Mouse (Mus musculus): Measurements from ENCODE around the gene Aanat. TPM values are rescaled to one million over a fixed set of nuclear protein-coding genes. Genes with fewer than 3 reads are reported as not detected.

Aanat gene
- not detected in 2 replicates for total RNA-seq (2014; rRNA removed)
- not detected in 2 replicates for polyA plus RNA-seq (2012; rRNA removed)

DNA sequence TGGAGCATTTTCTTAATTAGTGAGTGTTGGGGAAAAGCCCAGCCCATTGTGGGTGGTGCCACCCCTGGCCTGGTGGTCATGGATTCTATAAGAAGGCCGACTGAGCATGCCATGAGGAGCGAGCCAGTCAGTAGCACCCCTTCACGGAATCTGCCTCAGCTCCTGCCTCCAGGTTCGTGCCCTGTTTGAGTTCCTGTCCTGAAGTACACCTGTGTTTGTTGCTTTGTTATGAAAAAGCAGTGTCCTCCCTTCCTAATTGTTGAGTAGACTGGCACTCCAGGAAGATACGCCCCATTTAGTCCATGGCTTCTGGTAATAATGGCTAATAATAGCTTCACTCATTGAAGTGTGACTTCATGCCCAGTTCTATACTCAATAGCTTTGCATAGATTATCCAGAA lies at the start of gene Aanat:
Aanat (plus strand) TSS at position 123 of the 400 bp plus-strand sequence.
- no peak for TF ChIP-seq CTCF (IDR thresholded peaks at IDR 0.05; ENCODE audit: low read depth, low read length)
- TF ChIP-seq POLR2A (IDR thresholded peaks at IDR 0.05; ENCODE audit: extremely low read depth, insufficient read depth, low read length) = no peak
- no peaks in the 10 kb centered on the region for H3K36me3 ChIP-seq (ENCODE audit: control insufficient read depth, insufficient read depth, low read length)
- H3K4me3 ChIP-seq (ENCODE audit: insufficient read depth, low read depth, low read length) = no peak within 1 kb of the TSS
- H3K79me2 ChIP-seq (ENCODE audit: control insufficient read depth, insufficient read depth, low read length) = no peaks in the 10 kb centered on the region
- H3K4me1 ChIP-seq (ENCODE audit: control insufficient read depth, insufficient read depth, low read length) = no peaks in the 10 kb centered on the region
- no peak within 1 kb of the TSS for H3K27ac ChIP-seq (replicated peaks; ENCODE audit: insufficient read depth, low read depth, low read length)
- WGBS = 71% methylated on average over 5 of the region's 5 CpGs
- no peak within 1 kb of the TSS for H3K9ac ChIP-seq (ENCODE audit: low read depth, low read length)
- no peak for DNase-seq (ENCODE audit: extremely low read depth, low read depth, low spot score)
- no peaks in the 10 kb centered on the region for H3K27me3 ChIP-seq (ENCODE audit: control insufficient read depth, insufficient read depth, low read length)

DNA sequence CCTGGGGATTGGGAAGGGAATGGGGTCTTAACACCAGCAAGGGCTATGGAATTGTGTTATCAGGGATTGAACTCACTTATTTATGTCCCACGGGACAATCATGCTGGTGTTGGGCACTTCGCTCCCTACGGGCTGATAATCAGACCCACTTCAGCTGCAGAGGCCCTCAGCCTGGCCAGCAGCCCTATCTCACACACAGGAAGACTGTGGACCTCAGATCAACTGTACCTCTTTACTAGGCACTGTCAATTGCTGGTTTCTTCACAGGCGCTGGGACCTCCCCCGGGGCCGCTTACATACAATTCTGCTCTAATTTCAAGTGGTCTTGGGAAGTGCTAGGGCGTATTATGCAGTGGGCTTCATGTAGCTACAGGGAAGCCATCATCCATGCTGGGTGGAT lies 49.5 kb upstream of the Aanat start:
- no peak for TF ChIP-seq CTCF (IDR thresholded peaks at IDR 0.05; ENCODE audit: low read depth, low read length)
- TF ChIP-seq POLR2A (IDR thresholded peaks at IDR 0.05; ENCODE audit: extremely low read depth, insufficient read depth, low read length) = no peak
- Histone ChIP-seq H3K4me1 (ENCODE audit: control insufficient read depth, insufficient read depth, low read length) (no peaks in the 10 kb centered on the region), H3K27ac (replicated peaks; ENCODE audit: insufficient read depth, low read depth, low read length) (no peak overlapping the region), H3K36me3 (ENCODE audit: control insufficient read depth, insufficient read depth, low read length) (no peaks in the 10 kb centered on the region), H3K27me3 (ENCODE audit: control insufficient read depth, insufficient read depth, low read length) (peaks cover 14% of the 10 kb centered on the region), H3K4me3 (ENCODE audit: insufficient read depth, low read depth, low read length) (no peak overlapping the region), H3K79me2 (ENCODE audit: control insufficient read depth, insufficient read depth, low read length) (no peaks in the 10 kb centered on the region), H3K9ac (ENCODE audit: low read depth, low read length) (no peak overlapping the region)
- DNase-seq (ENCODE audit: extremely low read depth, low read depth, low spot score) = no peak
- WGBS = 89% methylated on average over 7 of the region's 7 CpGs

DNA sequence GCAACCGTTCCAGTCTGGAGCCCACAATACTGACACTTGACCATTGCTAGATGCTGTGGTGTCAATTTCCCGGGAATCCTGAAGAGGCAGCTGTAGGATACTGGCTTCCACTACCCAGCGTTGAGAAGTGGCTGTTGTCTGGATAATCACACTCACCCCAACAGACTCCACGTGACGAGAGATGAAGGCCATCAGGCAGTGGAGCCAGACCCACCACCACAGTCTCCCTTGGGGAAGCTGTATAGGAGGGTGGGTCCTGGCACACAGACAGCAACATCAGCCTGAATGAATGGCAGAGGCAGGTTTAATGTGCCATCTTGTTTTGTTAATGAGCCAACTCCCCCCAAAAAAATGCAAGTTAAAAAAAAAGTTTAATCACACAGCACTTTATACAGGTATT lies 48.8 kb upstream of the Aanat start:
- 87% methylated on average over 5 of the region's 5 CpGs for WGBS
- Histone ChIP-seq H3K36me3 (ENCODE audit: control insufficient read depth, insufficient read depth, low read length) (no peaks in the 10 kb centered on the region), H3K27ac (replicated peaks; ENCODE audit: insufficient read depth, low read depth, low read length) (no peak overlapping the region)

DNA sequence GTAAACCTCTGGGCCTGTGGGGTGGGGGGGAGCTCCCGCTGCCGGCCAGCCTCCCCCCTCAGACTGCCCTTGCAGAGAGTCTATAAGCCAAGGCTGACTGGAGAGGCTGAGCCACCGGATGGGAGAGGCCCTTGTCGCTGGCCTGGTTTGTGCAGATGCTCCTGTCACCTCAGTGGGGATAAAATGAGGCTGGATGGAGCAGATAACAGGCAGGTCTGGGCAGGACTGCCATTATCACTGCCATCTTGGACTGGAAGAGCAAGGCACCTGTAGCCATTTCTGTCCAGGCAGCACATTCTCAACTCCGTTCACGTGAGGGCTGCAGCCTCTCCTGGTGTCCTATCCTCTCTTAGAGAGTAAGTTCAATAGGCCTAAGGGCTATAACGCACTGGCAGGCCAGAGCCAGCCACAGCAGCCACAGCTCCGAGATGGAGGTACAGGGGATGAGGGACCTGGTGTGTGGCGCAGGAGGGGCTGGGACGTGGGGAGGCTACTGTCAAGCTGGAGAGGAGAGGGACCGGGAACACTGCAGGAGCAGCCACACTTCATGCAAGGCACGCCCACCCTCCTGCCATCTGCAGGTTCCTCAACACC lies 48.0 kb upstream of the Aanat start:
- 94% methylated on average over 12 of the region's 12 CpGs for WGBS
- Histone ChIP-seq H3K4me3 (ENCODE audit: insufficient read depth, low read depth, low read length) (no peak overlapping the region), H3K9ac (ENCODE audit: low read depth, low read length) (no peak overlapping the region), H3K27me3 (ENCODE audit: control insufficient read depth, insufficient read depth, low read length) (peaks cover 3% of the 10 kb centered on the region; the same call in 1 of the 2 replicates), H3K36me3 (ENCODE audit: control insufficient read depth, insufficient read depth, low read length) (no peaks in the 10 kb centered on the region), H3K79me2 (ENCODE audit: control insufficient read depth, insufficient read depth, low read length) (no peaks in the 10 kb centered on the region), H3K4me1 (ENCODE audit: control insufficient read depth, insufficient read depth, low read length) (no peaks in the 10 kb centered on the region), H3K27ac (replicated peaks; ENCODE audit: insufficient read depth, low read depth, low read length) (no peak overlapping the region)
- DNase-seq (ENCODE audit: extremely low read depth, low read depth, low spot score) = no peak
- TF ChIP-seq CTCF (IDR thresholded peaks at IDR 0.05; ENCODE audit: low read depth, low read length) (no peak), POLR2A (IDR thresholded peaks at IDR 0.05; ENCODE audit: extremely low read depth, insufficient read depth, low read length) (no peak)

More for the DNA sequence above, 48.8 kb upstream of the Aanat start:
- Histone ChIP-seq H3K27me3 (ENCODE audit: control insufficient read depth, insufficient read depth, low read length) (peaks cover 12% of the 10 kb centered on the region; the same call in 1 of the 2 replicates), H3K9ac (ENCODE audit: low read depth, low read length) (no peak overlapping the region), H3K4me3 (ENCODE audit: insufficient read depth, low read depth, low read length) (no peak overlapping the region), H3K79me2 (ENCODE audit: control insufficient read depth, insufficient read depth, low read length) (no peaks in the 10 kb centered on the region), H3K4me1 (ENCODE audit: control insufficient read depth, insufficient read depth, low read length) (no peaks in the 10 kb centered on the region)
- TF ChIP-seq CTCF (IDR thresholded peaks at IDR 0.05; ENCODE audit: low read depth, low read length) (no peak), POLR2A (IDR thresholded peaks at IDR 0.05; ENCODE audit: extremely low read depth, insufficient read depth, low read length) (no peak)
- DNase-seq (ENCODE audit: extremely low read depth, low read depth, low spot score) = no peak

DNA sequence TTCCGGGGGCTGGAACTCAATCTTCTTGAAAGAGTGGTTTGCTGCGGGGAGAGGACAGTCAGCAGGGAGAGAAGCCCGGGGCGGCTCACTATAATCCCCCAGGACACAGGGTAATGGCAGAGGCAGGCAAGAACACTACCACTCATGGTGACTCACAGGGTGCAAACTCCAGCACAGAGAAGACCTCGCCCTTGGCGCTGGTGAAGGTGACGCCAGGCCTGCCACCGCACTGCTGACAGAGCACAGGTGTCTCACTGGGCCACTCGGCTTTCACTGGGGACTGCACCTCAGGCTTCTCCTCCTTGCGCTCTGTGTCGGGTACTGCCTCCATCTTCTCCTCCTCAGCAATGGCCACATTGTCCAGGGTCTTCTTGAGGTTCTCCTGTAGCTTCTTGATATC lies 45.0 kb upstream of the Aanat start:
- H3K4me3 ChIP-seq (ENCODE audit: insufficient read depth, low read depth, low read length) = no peak overlapping the region
- no peak for TF ChIP-seq CTCF (IDR thresholded peaks at IDR 0.05; ENCODE audit: low read depth, low read length)
- TF ChIP-seq POLR2A (IDR thresholded peaks at IDR 0.05; ENCODE audit: extremely low read depth, insufficient read depth, low read length) = no peak
- H3K9ac ChIP-seq (ENCODE audit: low read depth, low read length) = no peak overlapping the region
- no peaks in the 10 kb centered on the region; the same call in 1 of the 2 replicates for H3K36me3 ChIP-seq (ENCODE audit: control insufficient read depth, insufficient read depth, low read length)
- H3K4me1 ChIP-seq (ENCODE audit: control insufficient read depth, insufficient read depth, low read length) = no peaks in the 10 kb centered on the region
- no peak for DNase-seq (ENCODE audit: extremely low read depth, low read depth, low spot score)
- H3K27ac ChIP-seq (replicated peaks; ENCODE audit: insufficient read depth, low read depth, low read length) = no peak overlapping the region
- no peaks in the 10 kb centered on the region for H3K79me2 ChIP-seq (ENCODE audit: control insufficient read depth, insufficient read depth, low read length)
- H3K27me3 ChIP-seq (ENCODE audit: control insufficient read depth, insufficient read depth, low read length) = no peaks in the 10 kb centered on the region
- 94% methylated on average over 11 of the region's 11 CpGs for WGBS

DNA sequence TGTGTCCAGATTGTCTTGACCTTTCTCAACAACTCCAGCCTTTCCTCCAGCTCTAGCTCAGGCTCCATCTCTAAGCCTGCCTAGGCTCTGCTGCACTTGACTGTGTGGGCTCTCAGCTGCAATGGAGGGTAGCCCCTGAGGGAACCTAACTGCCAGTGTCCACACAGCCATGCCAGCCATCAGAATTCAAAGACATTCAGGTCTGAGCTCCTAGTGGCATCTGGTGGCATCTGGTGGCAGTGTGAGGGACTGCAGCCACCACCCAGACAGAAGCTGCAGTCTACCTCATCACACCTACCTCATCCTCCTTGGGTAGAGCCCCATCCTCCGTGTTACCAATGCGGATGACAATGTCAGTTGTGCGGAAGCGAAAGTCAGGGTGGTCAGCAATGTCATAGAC lies 43.1 kb upstream of the Aanat start:
- WGBS = 85% methylated on average over 4 of the region's 4 CpGs
- no peak overlapping the region for H3K9ac ChIP-seq (ENCODE audit: low read depth, low read length)
- no peak overlapping the region for H3K4me3 ChIP-seq (ENCODE audit: insufficient read depth, low read depth, low read length)
- no peaks in the 10 kb centered on the region for H3K27me3 ChIP-seq (ENCODE audit: control insufficient read depth, insufficient read depth, low read length)
- TF ChIP-seq POLR2A (IDR thresholded peaks at IDR 0.05; ENCODE audit: extremely low read depth, insufficient read depth, low read length) (no peak), CTCF (IDR thresholded peaks at IDR 0.05; ENCODE audit: low read depth, low read length) (peak; percentile 79)
- DNase-seq (ENCODE audit: extremely low read depth, low read depth, low spot score) = no peak
- no peaks in the 10 kb centered on the region for H3K79me2 ChIP-seq (ENCODE audit: control insufficient read depth, insufficient read depth, low read length)
- H3K27ac ChIP-seq (replicated peaks; ENCODE audit: insufficient read depth, low read depth, low read length) = no peak overlapping the region
- H3K36me3 ChIP-seq (ENCODE audit: control insufficient read depth, insufficient read depth, low read length) = no peaks in the 10 kb centered on the region; the same call in 1 of the 2 replicates
- H3K4me1 ChIP-seq (ENCODE audit: control insufficient read depth, insufficient read depth, low read length) = no peaks in the 10 kb centered on the region
